Mouse (Mus musculus) urinary bladder, postnatal 36 days (tissue): ENCODE data around the gene Il1rl1.

Source experiments
- DNase-seq, 2 experiments: peaks; one replicate each; pipeline ENCODE4 v3.0.0; 2022; ENCODE audit warnings: low spot score in 2 of 2, mixed read lengths in 1 of 2

Il1rl1 gene

DNA sequence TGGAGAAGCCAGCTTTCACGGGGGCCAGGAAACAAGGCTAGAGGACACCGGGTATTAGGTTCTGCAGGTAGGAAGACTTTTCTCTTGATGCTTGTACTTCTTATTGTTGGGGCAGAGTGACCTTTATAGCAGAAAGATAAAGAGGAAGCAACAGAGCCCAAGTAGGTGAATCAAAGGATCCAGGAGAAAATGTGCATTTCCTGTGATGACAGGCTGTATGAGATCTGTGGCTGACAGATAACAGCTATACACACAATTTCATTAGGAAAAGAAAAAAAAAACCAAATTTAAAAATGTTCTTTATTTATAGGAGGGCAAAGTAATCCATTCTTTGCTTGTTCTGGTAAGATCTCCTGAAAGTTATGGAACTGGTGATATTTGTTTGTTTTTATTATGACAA, 8.0 kb downstream of the Il1rl1 start:
- no peak for DNase-seq

DNA sequence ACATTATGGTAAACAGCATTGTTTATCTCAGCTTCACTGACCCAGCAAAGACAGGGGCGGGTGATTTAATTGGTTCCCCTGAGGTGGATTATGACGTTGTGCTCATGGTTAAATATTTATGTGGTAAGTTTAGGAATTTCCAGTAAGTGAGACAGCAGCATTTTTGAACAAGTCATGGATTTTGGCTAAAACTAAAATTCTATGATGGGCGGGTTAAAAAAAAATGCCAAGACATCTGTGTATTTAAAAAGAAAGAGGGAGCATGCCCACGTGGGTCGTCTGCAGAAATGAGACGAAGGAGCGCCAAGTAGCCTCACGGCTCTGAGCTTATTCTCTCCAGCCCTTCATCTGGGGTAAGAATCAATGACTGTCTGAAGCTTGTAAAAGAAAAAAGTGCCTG, 10.1 kb downstream of the Il1rl1 start:
- DNase-seq = no peak

DNA sequence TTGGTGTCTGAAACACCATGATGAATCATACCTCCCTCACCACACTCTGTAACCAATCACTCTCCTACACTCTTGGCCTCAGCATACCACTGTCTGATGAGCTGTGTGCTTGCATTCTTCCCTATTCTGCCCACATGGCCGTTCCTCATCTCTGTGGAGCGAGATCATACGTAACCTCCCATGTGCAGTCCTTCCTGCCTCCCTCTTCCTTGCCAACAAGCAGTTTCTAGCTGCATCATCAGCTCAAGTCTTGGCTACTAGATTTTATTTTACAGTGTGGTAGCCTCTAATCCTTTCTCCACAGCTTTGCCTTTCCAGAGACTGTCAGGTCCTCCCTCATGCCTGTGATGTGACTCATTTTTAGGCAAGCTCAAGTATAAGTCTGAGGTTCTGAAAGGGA, 15.4 kb downstream of the Il1rl1 start:
- DNase-seq = no peak

DNA sequence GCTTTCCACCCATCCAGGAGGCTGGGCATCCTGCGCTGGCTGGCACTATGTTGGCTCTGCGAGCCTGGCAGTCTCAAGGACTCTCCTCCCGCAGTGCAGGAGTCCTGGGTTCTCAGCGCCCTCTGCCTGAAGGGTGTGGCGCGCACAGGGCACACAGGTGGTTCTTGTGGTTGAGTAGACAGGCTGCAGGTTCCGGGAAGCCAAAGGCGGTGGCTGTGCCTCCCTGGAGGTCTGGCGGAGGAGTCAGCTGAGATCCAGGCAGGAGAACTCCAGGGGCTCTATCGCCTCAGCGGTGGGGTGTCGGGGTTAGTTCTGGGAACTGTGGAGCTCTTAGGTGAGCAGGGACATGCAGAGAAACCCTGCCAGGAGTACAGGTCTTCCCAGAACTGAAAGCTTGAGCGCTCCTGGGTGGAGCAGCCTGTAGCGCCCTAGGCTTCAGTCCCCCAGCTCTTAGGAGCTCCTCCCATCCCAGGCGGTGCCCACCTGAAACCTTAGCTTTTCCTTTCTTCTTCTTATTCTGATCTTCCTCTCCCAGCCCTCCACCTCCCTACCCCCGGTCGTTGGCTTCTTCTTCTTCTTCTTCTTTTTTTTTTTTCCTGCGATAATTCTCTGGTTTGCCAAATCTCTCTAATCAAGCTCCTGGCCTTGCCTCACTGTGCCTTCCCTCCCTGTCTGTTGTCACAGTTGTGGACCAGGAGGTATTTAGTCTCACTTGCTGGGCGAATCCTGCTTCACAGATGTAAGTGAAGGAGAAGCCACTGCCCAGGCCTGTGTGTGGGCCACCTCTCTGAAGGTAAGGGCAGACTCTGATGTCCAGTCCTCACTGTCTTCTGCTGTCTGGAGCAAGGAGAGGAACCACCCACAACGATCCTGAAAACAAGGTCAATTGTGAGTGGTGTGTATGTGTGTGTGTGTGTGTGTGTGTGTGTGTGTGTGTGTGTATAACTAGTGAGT, 36.4 kb downstream of the Il1rl1 start, which contains the start of gene Il18r1:
TSS of gene Il18r1 (plus strand) at position 76 of the 954 bp plus-strand sequence.
- peak; percentile 71 to 73 for DNase-seq

DNA sequence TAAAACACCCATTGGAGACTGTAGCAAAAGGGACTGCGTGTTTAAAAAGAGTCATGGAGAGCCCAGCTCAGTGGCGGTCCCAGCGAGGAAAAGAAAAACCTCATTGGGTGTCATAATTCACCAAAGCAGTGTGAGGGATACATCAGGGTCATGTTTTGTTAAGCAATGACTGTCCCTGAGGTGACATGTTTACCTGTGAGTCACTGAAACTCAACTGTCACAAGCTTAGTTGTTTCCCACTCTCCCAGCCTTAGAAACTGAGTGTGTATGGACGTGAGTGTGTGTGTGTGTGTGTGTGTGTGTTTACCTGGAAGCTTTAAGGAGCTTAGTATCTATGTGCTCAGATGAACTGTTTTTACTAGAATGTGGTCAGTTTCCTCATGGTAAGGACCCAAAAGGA, 37.9 kb downstream of the Il1rl1 start:
- DNase-seq = no peak

DNA sequence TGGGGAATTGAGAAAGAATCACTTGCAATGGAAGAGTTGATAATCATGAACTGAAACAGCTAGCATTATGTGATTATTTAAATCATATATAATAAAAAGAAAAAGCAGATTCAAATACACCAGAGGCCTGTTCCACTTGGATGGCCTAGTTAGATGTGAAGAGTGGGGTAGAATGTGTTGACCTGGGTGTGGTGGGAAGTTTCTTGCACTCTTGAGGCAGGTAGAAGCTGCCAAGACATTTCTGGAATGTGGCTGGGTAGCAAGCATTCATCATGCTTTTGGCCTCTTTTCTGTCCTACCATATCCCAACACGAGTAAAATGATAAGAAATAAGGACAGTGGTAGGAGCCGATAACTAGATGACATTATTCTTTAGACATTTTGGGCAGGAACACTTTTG, 39.4 kb downstream of the Il1rl1 start:
- no peak for DNase-seq

DNA sequence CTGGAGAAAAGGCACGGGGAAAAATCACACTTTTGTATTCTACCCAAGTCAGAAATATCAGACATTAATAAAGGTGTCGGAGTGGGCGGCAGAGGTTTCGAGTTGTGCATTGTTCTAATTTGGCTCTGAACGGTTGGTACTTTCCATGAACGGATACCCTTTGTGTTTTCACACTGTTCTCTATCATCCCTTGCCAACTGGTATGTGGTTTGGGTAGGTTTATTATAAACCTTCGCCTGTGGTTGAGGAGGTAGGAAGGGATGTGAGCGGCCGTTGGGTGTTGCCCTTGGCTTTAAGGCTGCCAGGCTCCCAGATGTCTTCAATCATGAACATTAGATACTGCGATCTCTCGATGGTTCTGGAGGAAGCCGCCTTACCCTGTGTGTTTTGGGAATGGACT, 40.5 kb downstream of the Il1rl1 start:
- DNase-seq = no peak

DNA sequence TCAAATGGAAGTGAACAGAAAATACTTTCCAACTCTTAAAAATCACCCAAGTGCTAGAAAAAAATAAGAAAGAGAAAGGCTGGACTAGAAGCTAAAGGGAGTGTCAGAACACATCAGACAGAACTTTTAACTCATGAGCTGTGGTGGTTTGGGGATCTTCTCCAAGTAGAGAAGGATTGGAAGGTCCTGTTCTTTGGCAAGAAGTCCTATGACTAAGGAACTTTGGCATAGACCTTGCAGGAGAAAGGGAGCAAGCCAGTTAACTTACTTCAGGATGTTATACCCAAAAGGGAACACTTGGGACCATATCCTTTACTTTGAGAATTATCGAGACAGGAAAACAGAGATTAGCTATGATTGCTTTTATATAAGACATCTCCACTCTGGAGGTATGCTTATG, 43.0 kb downstream of the Il1rl1 start:
- DNase-seq = no peak

DNA sequence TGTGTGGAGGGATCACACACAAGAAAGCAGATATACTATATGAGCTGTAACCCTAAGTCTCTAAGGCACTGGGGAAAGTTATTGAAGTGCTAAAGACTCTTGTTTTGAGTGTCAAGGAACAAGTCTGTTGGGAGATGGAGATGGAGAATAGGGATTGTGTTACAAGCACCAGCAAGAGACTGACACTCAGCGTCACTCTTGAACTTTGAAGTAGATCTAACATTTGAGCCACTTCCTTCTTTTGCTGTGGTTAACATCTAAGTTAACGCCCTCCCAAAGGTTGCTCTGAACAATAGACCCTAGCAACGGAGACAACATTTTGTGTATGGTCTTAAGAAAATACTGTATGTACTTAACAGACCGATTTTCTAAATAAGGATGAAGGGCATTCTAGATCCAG, 44.3 kb downstream of the Il1rl1 start:
- DNase-seq = no peak

DNA sequence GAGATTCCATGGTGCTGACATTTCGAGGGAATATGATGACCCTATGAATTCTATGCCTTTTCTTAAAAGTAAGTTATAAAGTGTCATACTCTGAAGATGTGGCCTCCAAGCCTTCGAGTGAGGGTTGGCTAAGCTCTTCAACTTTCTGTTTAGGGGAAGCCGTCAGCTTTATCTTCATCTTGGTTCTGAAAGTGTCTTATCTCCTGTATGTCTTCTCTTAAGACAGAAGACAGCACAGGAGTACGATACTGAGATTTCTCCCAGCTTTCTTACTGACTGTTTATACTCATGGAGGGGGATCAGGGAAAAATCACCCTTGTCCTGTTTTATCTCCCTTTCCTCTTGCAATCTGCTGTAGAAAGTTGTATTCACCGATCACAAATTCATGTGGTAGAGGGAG, 45.0 kb downstream of the Il1rl1 start:
- no peak for DNase-seq

DNA sequence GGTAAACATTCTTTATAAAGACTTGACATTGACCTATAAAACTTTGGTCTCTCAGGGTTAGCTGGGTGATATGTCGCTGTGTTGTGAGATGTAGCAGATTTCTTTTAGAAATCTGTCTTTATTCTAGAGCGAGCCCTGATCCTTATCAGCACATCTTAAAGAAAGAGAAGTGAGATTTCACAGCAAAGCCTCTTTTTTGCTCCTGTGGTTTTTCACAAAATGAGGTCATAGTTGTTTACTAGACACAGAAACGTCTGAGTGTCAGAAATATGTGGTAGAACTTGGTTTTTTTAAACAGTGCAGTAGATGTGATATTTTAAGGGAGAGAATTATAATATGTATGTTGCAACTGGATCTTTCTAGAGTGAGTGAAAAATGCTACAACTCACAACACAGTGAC, 46.3 kb downstream of the Il1rl1 start:
- no peak for DNase-seq

DNA sequence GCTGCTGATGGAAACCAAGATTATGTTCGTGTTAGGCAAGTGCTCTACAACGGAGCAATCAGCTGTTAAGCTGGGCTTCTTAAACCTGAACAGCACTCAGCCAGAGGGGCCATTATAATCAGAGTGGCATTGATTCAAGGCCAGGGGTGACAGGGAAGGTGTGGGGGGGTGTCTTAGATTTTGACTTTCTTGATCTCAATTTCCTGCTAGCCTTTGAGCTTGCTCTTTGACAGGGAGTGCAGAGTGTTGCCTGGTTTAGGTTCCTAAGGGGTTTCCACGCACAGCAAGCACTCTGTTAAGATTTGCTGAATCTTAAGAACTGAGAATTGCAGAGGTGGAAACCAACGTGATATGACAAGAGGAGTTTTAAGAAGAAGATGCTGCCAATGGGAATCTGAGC, 47.4 kb downstream of the Il1rl1 start:
- no peak for DNase-seq

DNA sequence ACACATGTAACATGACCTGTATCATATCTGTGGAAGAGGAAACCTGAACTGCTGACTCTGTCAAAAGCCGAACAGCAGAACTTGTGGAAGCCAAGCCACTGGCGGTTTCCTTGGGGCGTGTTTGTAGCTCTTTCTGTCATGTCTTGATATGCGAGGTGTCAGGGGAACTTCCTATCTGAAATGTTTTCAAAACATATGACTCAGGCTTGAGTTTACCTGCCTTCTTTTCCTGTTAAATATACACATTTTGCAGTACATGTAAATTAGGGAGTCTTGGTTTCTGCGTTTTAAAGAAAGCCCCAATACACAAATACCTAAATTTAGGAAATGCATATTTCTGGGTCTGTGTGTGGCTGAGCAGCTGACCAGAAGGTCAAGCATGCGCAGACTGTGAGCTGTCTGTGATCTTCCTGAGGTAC, 50.1 kb downstream of the Il1rl1 start:
- no peak for DNase-seq

DNA sequence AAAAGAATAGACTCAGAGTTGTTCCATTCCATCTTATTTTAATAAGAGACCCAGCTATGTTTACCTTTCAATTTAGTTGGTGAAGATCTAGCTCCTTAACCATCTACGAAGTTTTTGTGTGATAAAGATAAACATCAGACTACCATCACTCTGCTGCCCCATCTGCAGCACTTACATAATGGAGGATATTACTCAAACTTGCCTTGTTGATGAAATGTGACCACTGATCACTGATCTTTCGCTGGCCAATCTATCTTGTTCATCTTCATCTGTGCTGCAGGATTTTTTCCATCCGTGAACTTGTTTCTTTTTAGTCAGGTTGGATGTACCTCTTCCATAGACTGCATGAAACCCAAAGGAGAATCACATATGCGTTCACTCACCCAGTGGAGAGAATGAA, 65.2 kb downstream of the Il1rl1 start:
- no peak for DNase-seq

DNA sequence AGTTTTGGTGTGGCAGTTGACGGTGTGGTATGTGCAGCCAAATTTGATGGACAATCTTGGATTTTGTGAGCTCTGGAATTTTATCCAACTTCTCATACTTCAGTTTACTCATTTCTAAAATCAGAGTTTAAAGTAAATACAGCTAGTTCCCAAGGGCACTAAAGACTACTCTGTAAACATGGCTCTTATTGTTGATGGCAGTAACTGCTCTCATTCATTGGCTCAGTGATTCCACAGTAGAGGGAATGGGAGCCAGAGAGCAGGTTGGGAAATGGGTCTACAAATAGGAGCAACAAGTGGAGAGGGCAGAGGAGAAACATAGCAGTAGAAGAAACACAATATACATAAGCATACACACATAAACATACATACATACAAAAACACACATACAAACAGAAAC, 70.3 kb downstream of the Il1rl1 start:
- DNase-seq = no peak

DNA sequence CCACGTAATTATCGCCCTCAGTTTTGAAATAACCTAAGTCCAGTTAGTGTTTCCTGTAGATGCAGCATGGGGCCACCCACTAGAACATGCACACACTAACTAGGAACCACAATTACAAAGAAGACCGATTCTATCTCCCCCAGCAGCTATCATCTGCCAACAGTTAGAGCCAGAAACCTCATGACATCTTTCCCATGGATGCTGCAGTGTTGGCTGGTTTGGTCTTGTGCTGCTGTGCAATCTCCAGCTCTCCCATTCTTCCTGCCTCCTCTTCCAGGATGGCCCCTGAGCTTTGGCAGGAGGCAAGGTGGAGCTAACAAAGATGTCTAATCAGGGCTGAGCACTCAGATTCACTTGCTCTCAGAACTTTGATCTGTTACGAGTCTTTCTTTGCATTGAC, 71.8 kb downstream of the Il1rl1 start:
- no peak for DNase-seq

DNA sequence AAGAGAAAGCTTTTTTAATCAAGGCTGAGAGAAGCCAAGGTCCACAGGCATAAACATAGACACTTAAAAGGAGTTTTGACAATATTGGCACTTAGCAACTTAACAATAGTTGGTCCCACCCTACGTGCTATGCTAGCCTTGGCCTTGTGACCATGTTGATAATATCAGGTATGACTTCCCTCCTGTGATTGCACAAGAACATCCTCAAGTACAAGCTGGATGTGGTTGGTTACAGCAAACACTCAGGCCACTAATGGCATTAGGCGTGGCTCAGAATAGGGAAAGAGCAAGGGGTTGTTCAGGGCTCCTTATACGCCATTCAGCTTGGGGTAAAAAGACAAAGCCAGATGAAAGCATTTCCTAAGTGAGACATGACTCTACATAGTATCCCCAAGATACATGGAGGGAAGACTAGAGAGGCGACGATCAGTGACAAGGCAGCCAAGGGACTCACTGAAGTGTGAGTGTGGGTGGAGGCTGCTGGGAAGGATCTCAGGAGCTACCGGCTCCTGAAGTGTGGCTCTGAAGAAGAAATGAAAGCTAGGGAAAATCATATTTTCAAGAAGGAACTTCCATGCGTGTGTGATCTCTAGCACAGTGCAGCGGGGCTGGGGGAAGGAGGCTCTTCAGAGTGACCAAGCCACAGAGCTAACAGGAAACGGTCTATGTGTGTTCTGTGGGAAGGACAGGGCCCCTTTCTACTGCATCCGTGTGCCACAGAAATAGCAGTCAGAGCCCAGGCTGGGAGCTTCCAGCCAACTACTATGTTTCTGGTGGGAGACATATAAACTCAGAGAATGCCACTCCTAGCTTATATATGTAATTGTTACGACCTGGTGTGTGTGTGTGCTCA, 72.4 kb downstream of the Il1rl1 start:
- DNase-seq = no peak

DNA sequence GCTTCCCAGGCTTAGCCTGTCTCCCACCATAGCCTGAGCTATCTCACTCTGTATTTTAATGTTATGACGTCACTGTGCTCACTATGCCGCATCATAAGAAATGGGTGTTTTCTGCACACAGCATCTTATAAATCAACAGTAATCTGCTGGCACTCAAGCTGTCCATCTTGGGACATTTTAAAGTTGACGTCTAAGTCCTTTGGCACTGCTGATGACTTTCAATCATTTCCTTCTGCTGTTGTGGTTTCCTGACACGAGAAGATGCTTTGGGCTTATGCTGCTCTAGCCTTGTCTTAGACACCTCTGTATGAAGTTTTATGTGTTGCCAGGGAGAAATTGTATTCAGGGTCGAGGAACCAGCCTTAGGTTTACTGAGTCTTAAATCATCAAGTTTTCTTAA, 75.2 kb downstream of the Il1rl1 start:
- no peak for DNase-seq
